Mouse (Mus musculus) ES-E14 (cell line): ENCODE measurements at regions not wholly inside any gene's neighbourhood (a gene's known extent, or its start where the extent isn't known, plus 50 kb on each side); places are given as distances from the start of the nearest gene placed in this dataset.

Experiments
- HCFC1 ChIP-seq: IDR thresholded peaks from 2 replicates; pipeline ENCODE4 v1.6.1; 2012; ENCODE audit warnings: low read length, inconsistent platforms, borderline replicate concordance; ENCODE audit not compliant: insufficient read depth
- MAFK ChIP-seq: IDR thresholded peaks from 2 replicates; pipeline ENCODE4 v1.6.1; 2014; ENCODE audit warnings: mild to moderate bottlenecking, low read depth, low read length, inconsistent platforms; ENCODE audit not compliant: insufficient read depth
- ZC3H11A ChIP-seq: IDR thresholded peaks from 2 replicates; pipeline ENCODE4 v1.6.1; 2012; ENCODE audit warnings: low read depth, mild to moderate bottlenecking, inconsistent platforms, low read length, borderline replicate concordance

DNA sequence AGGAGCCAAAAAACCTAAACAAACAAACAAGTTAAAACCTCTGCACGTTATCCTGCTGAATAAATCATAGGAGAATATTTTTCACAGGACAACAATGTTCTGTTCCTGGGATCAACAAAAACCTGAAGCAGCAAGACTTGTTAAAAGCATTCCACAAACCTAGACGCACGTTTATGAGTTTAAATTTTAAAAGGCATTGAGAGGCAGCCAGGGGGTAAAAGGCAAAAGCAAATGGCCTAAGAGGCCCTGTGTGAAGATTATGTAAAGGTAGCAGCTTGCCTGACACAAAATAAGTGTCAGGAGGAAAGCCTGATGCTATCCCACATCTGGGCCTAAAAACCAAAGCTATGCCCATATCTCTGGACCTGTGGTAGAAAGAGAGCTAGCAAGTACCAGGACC lies 156.6 kb upstream of the Spats2l start:
- TF ChIP-seq MAFK, result no peak
- no peak for TF ChIP-seq HCFC1
- no peak for TF ChIP-seq ZC3H11A
